Mouse (Mus musculus) neural tube, embryonic 14.5 days (tissue): ENCODE measurements at regions not wholly inside any gene's neighbourhood (a gene's known extent, or its start where the extent isn't known, plus 50 kb on each side); places are given as distances from the start of the nearest gene placed in this dataset.

ENCODE experiments used
- ATAC-seq: fragments of 200-750 bp; cut with Nextera tagmentation; 2 replicates; pipeline ENCODE4 v1.8.0; 2017; ENCODE audit warnings: low read depth, mild to moderate bottlenecking, moderate TSS enrichment, moderate library complexity
- H3K27ac ChIP-seq: fragments of 300-500 bp; sonication (generic); 2 replicates; pipeline ENCODE4 v1.5.1; 2014; ENCODE audit warnings: low read depth, mild to moderate bottlenecking, control low read depth, low read length, moderate library complexity, mixed read lengths
- H3K27me3 ChIP-seq: fragments of 300-500 bp; sonication (generic); 2 replicates; pipeline ENCODE4 v1.6.1; 2014; ENCODE audit warnings: low read length; ENCODE audit not compliant: control insufficient read depth, insufficient read depth
- H3K36me3 ChIP-seq: fragments of 300-500 bp; sonication (generic); 2 replicates; pipeline ENCODE4 v1.6.1; 2014; ENCODE audit warnings: low read length, mixed read lengths; ENCODE audit not compliant: control insufficient read depth, insufficient read depth
- H3K4me1 ChIP-seq: fragments of 300-500 bp; sonication (generic); 2 replicates; pipeline ENCODE4 v1.6.1; 2014; ENCODE audit warnings: low read length; ENCODE audit not compliant: control insufficient read depth, insufficient read depth
- H3K4me2 ChIP-seq: fragments of 300-500 bp; sonication (generic); 2 replicates; pipeline ENCODE4 v1.6.1; 2014; ENCODE audit warnings: mild to moderate bottlenecking, low read depth, low read length, control low read depth
- H3K4me3 ChIP-seq: fragments of 300-500 bp; sonication (generic); 2 replicates; pipeline ENCODE4 v1.5.1; 2014; ENCODE audit warnings: low read depth, low read length, control low read depth, mixed read lengths
- H3K9ac ChIP-seq: fragments of 300-500 bp; sonication (generic); replicated peaks from 2 replicates; pipeline ENCODE4 v1.6.1; 2014; ENCODE audit warnings: low read depth, mild to moderate bottlenecking, control low read depth, low read length, mixed read lengths
- H3K9me3 ChIP-seq: fragments of 300-500 bp; sonication (generic); 2 replicates; pipeline ENCODE4 v1.6.1; 2016; ENCODE audit warnings: low read length; ENCODE audit not compliant: control insufficient read depth
- WGBS: fragments of 180-500 bp; shearing (Covaris S2); extraction: QIAGEN DNeasy Blood & Tissue Kit; methylation state at CpG from one replicate; pipeline ENCODE4 v1.1.7; 2014; 5-methylcytosine and 5-hydroxymethylcytosine counted together

GRCm38 (mm10) chr1:166787945-166788344 lies 106.3 kb upstream of the Fmo9 start:
- no peak for ATAC-seq
- Histone ChIP-seq H3K27ac (no peak overlapping the region), H3K36me3 (no peaks in the 10 kb centered on the region), H3K9me3 (no peaks in the 10 kb centered on the region), H3K27me3 (no peaks in the 10 kb centered on the region), H3K4me1 (no peaks in the 10 kb centered on the region), H3K4me3 (no peak overlapping the region), H3K4me2 (no peak overlapping the region), H3K9ac (no peak overlapping the region)
- 74% methylated on average over 1 of the region's 1 CpGs for WGBS

- H3K36me3 ChIP-seq = no peaks in the 10 kb centered on the region
- no peaks in the 10 kb centered on the region for H3K9me3 ChIP-seq
- 3% methylated on average over 1 of the region's 1 CpGs for WGBS
- H3K27me3 ChIP-seq = no peaks in the 10 kb centered on the region
- H3K27ac ChIP-seq = no peak overlapping the region; the same call in 1 of the 2 replicates
- H3K4me1 ChIP-seq = no peaks in the 10 kb centered on the region
- no peak overlapping the region for H3K4me2 ChIP-seq
- no peak for ATAC-seq
- H3K9ac ChIP-seq = no peak overlapping the region
- no peak overlapping the region for H3K4me3 ChIP-seq
These were observed 107.3 kb upstream of the Fmo9 start for GRCm38 (mm10) chr1:166788824-166789399.

- Histone ChIP-seq H3K9me3 (no peaks in the 10 kb centered on the region), H3K4me3 (no peak overlapping the region), H3K4me2 (no peak overlapping the region), H3K36me3 (no peaks in the 10 kb centered on the region), H3K27me3 (no peaks in the 10 kb centered on the region), H3K4me1 (peaks cover 4% of the 10 kb centered on the region; the same call in 1 of the 2 replicates), H3K27ac (no peak overlapping the region), H3K9ac (no peak overlapping the region)
- 83% methylated on average over 6 of the region's 6 CpGs for WGBS
- no peak for ATAC-seq
These were observed 111.5 kb upstream of the Fmo9 start for GRCm38 (mm10) chr1:166793052-166793716.

GRCm38 (mm10) chr1:166793717-166794081 lies 112.1 kb upstream of the Fmo9 start:
- H3K27me3 ChIP-seq = no peaks in the 10 kb centered on the region
- H3K4me3 ChIP-seq = no peak overlapping the region
- 88% methylated on average over 1 of the region's 1 CpGs for WGBS
- H3K9ac ChIP-seq = no peak overlapping the region
- no peak overlapping the region for H3K27ac ChIP-seq
- ATAC-seq = no peak
- H3K4me2 ChIP-seq = no peak overlapping the region
- H3K36me3 ChIP-seq = no peaks in the 10 kb centered on the region
- peaks cover 4% of the 10 kb centered on the region; the same call in 1 of the 2 replicates for H3K4me1 ChIP-seq
- H3K9me3 ChIP-seq = no peaks in the 10 kb centered on the region

- no peak overlapping the region for H3K9ac ChIP-seq
- no peaks in the 10 kb centered on the region for H3K9me3 ChIP-seq
- H3K27me3 ChIP-seq = no peaks in the 10 kb centered on the region
- H3K4me2 ChIP-seq = no peak overlapping the region
- H3K36me3 ChIP-seq = no peaks in the 10 kb centered on the region
- H3K27ac ChIP-seq = no peak overlapping the region
- no peak for ATAC-seq
- WGBS = 29% methylated on average over 14 of the region's 14 CpGs
- H3K4me1 ChIP-seq = peaks cover 4% of the 10 kb centered on the region; the same call in 1 of the 2 replicates
- no peak overlapping the region for H3K4me3 ChIP-seq
These were observed 113.1 kb upstream of the Fmo9 start for GRCm38 (mm10) chr1:166794622-166795244.

- 90% methylated on average over 4 of the region's 4 CpGs for WGBS
- Histone ChIP-seq H3K4me1 (peaks cover 4% of the 10 kb centered on the region; the same call in 1 of the 2 replicates), H3K27me3 (no peaks in the 10 kb centered on the region), H3K4me2 (no peak overlapping the region), H3K9me3 (no peaks in the 10 kb centered on the region), H3K9ac (no peak overlapping the region), H3K4me3 (no peak overlapping the region), H3K27ac (no peak overlapping the region), H3K36me3 (no peaks in the 10 kb centered on the region)
- no peak for ATAC-seq
These were observed 114.0 kb upstream of the Fmo9 start for GRCm38 (mm10) chr1:166795613-166796012.

GRCm38 (mm10) chr1:166796362-166796925 lies 114.8 kb upstream of the Fmo9 start:
- H3K27ac ChIP-seq = no peak overlapping the region
- H3K4me3 ChIP-seq = no peak overlapping the region
- WGBS = 73% methylated on average over 6 of the region's 6 CpGs
- H3K4me1 ChIP-seq = peaks cover 7% of the 10 kb centered on the region; the same call in 1 of the 2 replicates
- no peaks in the 10 kb centered on the region for H3K9me3 ChIP-seq
- no peak overlapping the region for H3K4me2 ChIP-seq
- no peaks in the 10 kb centered on the region for H3K27me3 ChIP-seq
- no peak for ATAC-seq
- no peak overlapping the region for H3K9ac ChIP-seq
- no peaks in the 10 kb centered on the region for H3K36me3 ChIP-seq

GRCm38 (mm10) chr1:166796931-166797330 lies 115.3 kb upstream of the Fmo9 start:
- no peaks in the 10 kb centered on the region for H3K36me3 ChIP-seq
- 83% methylated on average over 4 of the region's 4 CpGs for WGBS
- H3K9me3 ChIP-seq = no peaks in the 10 kb centered on the region
- no peak overlapping the region for H3K9ac ChIP-seq
- H3K4me3 ChIP-seq = no peak overlapping the region
- H3K27me3 ChIP-seq = no peaks in the 10 kb centered on the region
- H3K4me2 ChIP-seq = no peak overlapping the region
- no peak overlapping the region for H3K27ac ChIP-seq
- ATAC-seq = no peak
- H3K4me1 ChIP-seq = peaks cover 7% of the 10 kb centered on the region; the same call in 1 of the 2 replicates
